Mouse (Mus musculus) left cerebral cortex, postnatal 25 days (tissue): ENCODE measurements around the gene Ssr2. TPM values are rescaled to one million over a fixed set of nuclear protein-coding genes. Genes with fewer than 3 reads are reported as not detected.

Experiments used
- DNase-seq, 2 experiments: peaks; one replicate each; pipeline ENCODE4 v3.0.0; 2022; ENCODE audit warnings: low spot score in 2 of 2, mixed read lengths in 1 of 2
- intact Hi-C: fragments of 180-260 bp; cut with DNase I; formaldehyde crosslinking; loops from one replicate; pipeline ENCODE4 v1.15.1; 2025
- microRNA-seq, 2 experiments: library from miRNA; unstranded; fragments of <30 nt; microRNA quantifications; one replicate each; pipeline ENCODE4 v1.2.0; 2022
- total RNA-seq, 2 experiments: library from RNA; stranded (reverse); gene quantifications; 2 replicates each; pipeline ENCODE4 v1.2.3; 2021

Gene Ssr2
- total RNA-seq, 2 experiments from 2014 or later, result 97.7 to 106 TPM

GRCm38 (mm10) chr3:88631921-88632587, 56.4 kb downstream of the Ssr2 start:
- no peak for DNase-seq
- intact Hi-C loops, result loop anchor here (1.0 to 2.0 kb wide), 2 partner anchors 9 to 25 kb away; no protein-coding TSS in a partner anchor

DNA sequence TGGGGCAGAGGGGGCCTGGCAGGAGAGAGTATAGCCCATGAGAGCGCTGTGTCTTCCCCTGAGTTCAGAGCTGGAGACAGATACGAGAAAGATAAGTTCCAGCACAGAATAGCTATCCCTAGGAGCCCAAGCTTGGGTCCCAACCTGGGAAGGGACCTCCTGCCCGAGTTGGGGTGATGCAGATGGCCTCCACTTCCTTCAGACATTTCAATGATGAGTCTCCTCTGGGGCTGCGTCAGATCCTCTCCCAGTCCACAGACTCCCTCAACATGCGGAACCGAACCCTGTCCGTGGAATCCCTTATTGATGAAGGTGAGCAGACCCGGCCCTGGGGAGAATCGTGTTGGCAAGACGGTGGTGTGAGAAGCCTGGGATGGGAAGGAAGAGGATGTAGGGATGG, 57.4 kb downstream of the Ssr2 start:
- no peak for DNase-seq
- intact Hi-C loops, result loop anchor here (2.0 kb wide), 1 partner anchor 26 kb away; no protein-coding TSS in a partner anchor

GRCm38 (mm10) chr3:88635506-88636275, 60.0 kb downstream of the Ssr2 start:
- intact Hi-C loops, result no loop called here
- no peak for DNase-seq

DNA sequence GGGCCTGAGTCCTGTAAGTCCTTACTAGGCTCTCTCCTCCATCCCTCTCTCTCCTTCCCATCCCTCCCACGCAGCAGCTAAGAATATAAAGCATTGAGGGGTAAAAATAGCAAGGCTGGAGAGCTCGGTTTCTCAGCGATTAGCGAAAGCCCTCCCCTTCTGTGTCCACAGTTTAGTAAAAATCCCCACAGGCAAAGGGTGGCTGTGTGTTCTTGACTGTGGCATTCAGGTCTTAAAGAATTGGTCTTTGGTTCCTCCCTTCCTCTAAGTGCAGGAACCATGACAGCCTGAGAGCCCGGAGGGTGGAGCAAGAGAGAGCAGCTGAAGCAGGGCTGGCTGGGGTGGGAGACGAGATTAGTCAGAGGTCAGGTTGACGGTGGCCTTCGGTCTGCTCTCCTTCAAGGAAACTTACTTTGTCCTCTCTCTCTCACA, 60.9 kb downstream of the Ssr2 start:
- intact Hi-C loops, result no loop called here
- peak in 1 of 2 experiments; percentile 83 for DNase-seq

GRCm38 (mm10) chr3:88637134-88637533, 61.5 kb downstream of the Ssr2 start:
- DNase-seq, result no peak
- intact Hi-C loops, result no loop called here

Small RNAs within 50 kb of the gene (microRNA-seq; reads per million reads assigned to microRNA genes)
- gene Mir1905, result 0 reads per million in 2 experiments

Other genes with a start within 250 kb of the Ssr2 start
- 1 to 10 TPM; 1.2 to 2.6 TPM for gene Tmem79, start 239.7 kb upstream of the Ssr2 start, total RNA-seq
- gene Smg5, start 239.6 kb upstream of the Ssr2 start, total RNA-seq, result 10 to 100 TPM; 68.4 to 77.9 TPM
- gene Paqr6, start 211.3 kb upstream of the Ssr2 start, total RNA-seq, result 1 to 10 TPM; 4.9 to 5.2 TPM
- gene Bglap3, start 203.1 kb upstream of the Ssr2 start, total RNA-seq, result 1 to 10 TPM; 1.0 to 1.1 TPM
- not detected for gene Bglap2, start 197.2 kb upstream of the Ssr2 start, total RNA-seq
- gene Bglap, start 191.4 kb upstream of the Ssr2 start, total RNA-seq, result 1 to 10 TPM in 1 of 2 experiments, under 1 TPM in 1; 0.96 to 4.2 TPM
- 1 to 10 TPM; 5.1 to 6.2 TPM for gene Pmf1, start 165.5 kb upstream of the Ssr2 start, total RNA-seq
- 10 to 100 TPM; 77.4 to 79.3 TPM for gene Slc25a44, start 150.7 kb upstream of the Ssr2 start, total RNA-seq
- 10 to 100 TPM; 49.2 to 57.9 TPM for gene Sema4a, start 114.7 kb upstream of the Ssr2 start, total RNA-seq
- gene Lmna, start 65.9 kb upstream of the Ssr2 start, total RNA-seq, result 10 to 100 TPM; 42.1 to 48.7 TPM
- gene Mex3a, start 43.5 kb upstream of the Ssr2 start, total RNA-seq, result 1 to 10 TPM; 2.8 to 3.0 TPM
- gene Rab25, start 27.6 kb upstream of the Ssr2 start, total RNA-seq, result not detected
- gene Lamtor2, start 22.8 kb upstream of the Ssr2 start, total RNA-seq, result 10 to 100 TPM; 96.9 to 99.5 TPM
- 100 to 1,000 TPM; 128 to 129 TPM for gene Ubqln4, start 22.1 kb upstream of the Ssr2 start, total RNA-seq
- 100 to 1,000 TPM; 245 to 246 TPM for gene Arhgef2, start 30.1 kb downstream of the Ssr2 start, total RNA-seq
- gene Rxfp4, start 77.3 kb downstream of the Ssr2 start, total RNA-seq, result not detected
- gene Khdc4, start 109.9 kb downstream of the Ssr2 start, total RNA-seq, result 10 to 100 TPM; 54.0 to 57.1 TPM
- 10 to 100 TPM; 49.1 to 49.9 TPM for gene Rit1, start 141.0 kb downstream of the Ssr2 start, total RNA-seq
- gene Syt11, start 199.3 kb downstream of the Ssr2 start, total RNA-seq, result 100 to 1,000 TPM; 527 to 544 TPM